In genomic region chr13:99352758-99353489, GRCm38 (mm10) we compare ENCODE assay signal across 8 mouse cellular contexts. TPM values are rescaled to one million over a fixed set of nuclear protein-coding genes. Genes with fewer than 3 reads are reported as not detected.
DNase-seq lines count a peak whose midpoint lies in the region; ATAC-seq and TF ChIP-seq lines count a peak whose summit lies in the region.

No protein-coding gene starts in this region.

- H3K9me3 ChIP-seq in embryonic facial prominence, embryonic 15.5 days (replicated peaks), result no peaks in the 10 kb centered on the region
- no peaks in the 10 kb centered on the region for H3K9me3 ChIP-seq in limb, embryonic 14.5 days (ENCODE audit: control insufficient read depth, low read length)
- no peaks in the 10 kb centered on the region for H3K9me3 ChIP-seq in midbrain, postnatal 0 days (ENCODE audit: low read length)

- 11% methylated on average over 28 of the region's 28 CpGs for WGBS in bone marrow, adult 2 months
- WGBS in embryonic facial prominence, embryonic 15.5 days, result 11% methylated on average over 28 of the region's 28 CpGs
- 11% methylated on average over 28 of the region's 28 CpGs for WGBS in limb, embryonic 14.5 days
- WGBS in midbrain, postnatal 0 days, result 12% methylated on average over 28 of the region's 28 CpGs

- peaks cover 15% of the 10 kb centered on the region for H3K36me3 ChIP-seq in embryonic facial prominence, embryonic 15.5 days
- peaks cover 29% of the 10 kb centered on the region for H3K36me3 ChIP-seq in limb, embryonic 14.5 days (ENCODE audit: control insufficient read depth, insufficient read depth, low read length)
- H3K36me3 ChIP-seq in midbrain, postnatal 0 days (ENCODE audit: insufficient read depth, low read length), result peaks cover 12% of the 10 kb centered on the region

- peak; percentile 100 for TF ChIP-seq CTCF in bone marrow, adult 2 months (IDR thresholded peaks at IDR 0.05; ENCODE audit: control insufficient read depth, insufficient read depth, low read length)
- peak; percentile 100 for TF ChIP-seq CTCF in midbrain, postnatal 0 days (IDR thresholded peaks at IDR 0.05)

- DNase-seq in 3T3-L1 (ENCODE audit: low read depth, low spot score), result peak; percentile 98
- peak; percentile 96 for DNase-seq in heart, adult 8-10 months (ENCODE audit: low spot score)
- DNase-seq in kidney, adult 9 months, result peak; percentile 97
- DNase-seq in limb, embryonic 14.5 days (ENCODE audit: low spot score), result peak; percentile 97
- peak; percentile 97 for DNase-seq in midbrain, postnatal 0 days (ENCODE audit: low spot score)
- peak; percentile 76 to 83 for DNase-seq in spleen, postnatal 14 days (ENCODE audit: low spot score in 2 of 2)

- H3K4me2 ChIP-seq in embryonic facial prominence, embryonic 15.5 days (replicated peaks), result peak overlapping the region; percentile 63
- H3K4me2 ChIP-seq in limb, embryonic 14.5 days (replicated peaks; ENCODE audit: low read depth, low read length, severe bottlenecking), result peak overlapping the region; percentile 65
- peak overlapping the region; percentile 62 for H3K4me2 ChIP-seq in midbrain, postnatal 0 days (ENCODE audit: low read depth, low read length, poor library complexity, severe bottlenecking)

- no peaks in the 10 kb centered on the region for H3K27me3 ChIP-seq in embryonic facial prominence, embryonic 15.5 days
- H3K27me3 ChIP-seq in limb, embryonic 14.5 days (ENCODE audit: control insufficient read depth, insufficient read depth, low read length), result no peaks in the 10 kb centered on the region
- no peaks in the 10 kb centered on the region for H3K27me3 ChIP-seq in midbrain, postnatal 0 days (ENCODE audit: insufficient read depth, low read length)

- H3K9ac ChIP-seq in embryonic facial prominence, embryonic 15.5 days, result peak overlapping the region; percentile 42; the same call in 1 of the 2 replicates
- H3K9ac ChIP-seq in limb, embryonic 14.5 days (ENCODE audit: low read depth, low read length, severe bottlenecking), result peak overlapping the region; percentile 45
- peak overlapping the region; percentile 26; the same call in 1 of the 2 replicates for H3K9ac ChIP-seq in midbrain, postnatal 0 days (replicated peaks; ENCODE audit: low read length, poor library complexity, severe bottlenecking)

- no peak overlapping the region for H3K27ac ChIP-seq in bone marrow, adult 2 months (ENCODE audit: control insufficient read depth, insufficient read depth, low read depth, low read length, poor library complexity)
- H3K27ac ChIP-seq in embryonic facial prominence, embryonic 15.5 days (replicated peaks), result peak overlapping the region; percentile 83; the same call in 1 of the 2 replicates
- peak overlapping the region; percentile 75 for H3K27ac ChIP-seq in limb, embryonic 14.5 days (replicated peaks; ENCODE audit: low read depth, low read length)
- H3K27ac ChIP-seq in midbrain, postnatal 0 days (ENCODE audit: low read depth, low read length), result peak overlapping the region; percentile 67

- no peak; the same call in 1 of the 2 replicates for TF ChIP-seq POLR2A in bone marrow, adult 2 months (IDR thresholded peaks at IDR 0.05; ENCODE audit: borderline replicate concordance, control insufficient read depth, low read depth, low read length)
- TF ChIP-seq POLR2A in limb, embryonic 14.5 days (IDR thresholded peaks at IDR 0.05; ENCODE audit: borderline replicate concordance, extremely low read depth, insufficient read depth, insufficient read length), result peak; percentile 23; the same call in 1 of the 2 replicates

- peak; percentile 100 for ATAC-seq in embryonic facial prominence, embryonic 15.5 days (ENCODE audit: insufficient number of reproducible peaks, low FRiP score, low TSS enrichment, low read depth)
- ATAC-seq in limb, embryonic 14.5 days (ENCODE audit: low FRiP score, low read depth), result peak; percentile 100
- peak; percentile 100 for ATAC-seq in midbrain, postnatal 0 days (ENCODE audit: low FRiP score)

- H3K4me3 ChIP-seq in bone marrow, adult 2 months (replicated peaks; ENCODE audit: control insufficient read depth, low read depth, low read length), result peak overlapping the region; percentile 43
- peak overlapping the region; percentile 51 for H3K4me3 ChIP-seq in embryonic facial prominence, embryonic 15.5 days (replicated peaks)
- peak overlapping the region; percentile 48 for H3K4me3 ChIP-seq in limb, embryonic 14.5 days (replicated peaks; ENCODE audit: low read length)
- H3K4me3 ChIP-seq in midbrain, postnatal 0 days (ENCODE audit: low read depth, low read length), result peak overlapping the region; percentile 41

- no peaks in the 10 kb centered on the region for H3K4me1 ChIP-seq in bone marrow, adult 2 months (ENCODE audit: control insufficient read depth, insufficient read depth, low read length)
- no peaks in the 10 kb centered on the region for H3K4me1 ChIP-seq in embryonic facial prominence, embryonic 15.5 days
- 0 out of 2 replicates have a peak, but pooled peaks cover 2% of the 10 kb centered on the region for H3K4me1 ChIP-seq in limb, embryonic 14.5 days (ENCODE audit: control insufficient read depth, insufficient read depth, low read length)
- no peaks in the 10 kb centered on the region for H3K4me1 ChIP-seq in midbrain, postnatal 0 days (ENCODE audit: insufficient read depth, low read length)

RNA-seq across cellular contexts. Expression of gene Mrps27, which starts 8.3 kb away (rescaled TPM):
- polyA plus RNA-seq in bone marrow, adult 2 months (2011; ENCODE audit: insufficient read depth, insufficient read length, low replicate concordance, missing spikeins), result 6.3 and 14.7 TPM in 2 replicates
- 51.2 and 52.2 TPM in 2 replicates for polyA plus RNA-seq in embryonic facial prominence, embryonic 15.5 days (2015; fragmentation: Nextera tagmentation; extraction: Ambion mirVana)
- total RNA-seq in heart, adult 8-10 months (2022), result 10 to 100 TPM; 47.2 to 48.0 (median 47.3) TPM
- 32.9 and 36.6 TPM in 2 replicates for polyA plus RNA-seq in limb, embryonic 14.5 days (2012; rRNA removed)
- 54.1 and 55.7 TPM in 2 replicates for polyA plus RNA-seq in limb, embryonic 14.5 days (2014; fragmentation: Nextera tagmentation; extraction: Ambion mirVana)
- total RNA-seq in midbrain, postnatal 0 days (2014; rRNA removed), result 19.6 and 21.9 TPM in 2 replicates
- 37.4 and 38.7 TPM in 2 replicates for polyA plus RNA-seq in midbrain, postnatal 0 days (2015; fragmentation: Nextera tagmentation; extraction: Ambion mirVana)

RNA-seq across cellular contexts. Expression of gene Ptcd2, which starts 8.4 kb away (rescaled TPM):
- 7.0 and 20.1 TPM in 2 replicates for polyA plus RNA-seq in bone marrow, adult 2 months (2011; ENCODE audit: insufficient read depth, insufficient read length, low replicate concordance, missing spikeins)
- 38.5 and 41.4 TPM in 2 replicates for polyA plus RNA-seq in embryonic facial prominence, embryonic 15.5 days (2015; fragmentation: Nextera tagmentation; extraction: Ambion mirVana)
- 10 to 100 TPM; 52.6 to 58.1 (median 54.0) TPM for total RNA-seq in heart, adult 8-10 months (2022)
- polyA plus RNA-seq in limb, embryonic 14.5 days (2012; rRNA removed), result 21.4 and 24.0 TPM in 2 replicates
- 41.3 and 46.6 TPM in 2 replicates for polyA plus RNA-seq in limb, embryonic 14.5 days (2014; fragmentation: Nextera tagmentation; extraction: Ambion mirVana)
- total RNA-seq in midbrain, postnatal 0 days (2014; rRNA removed), result 41.8 and 48.9 TPM in 2 replicates
- 51.5 and 52.8 TPM in 2 replicates for polyA plus RNA-seq in midbrain, postnatal 0 days (2015; fragmentation: Nextera tagmentation; extraction: Ambion mirVana)
